Mouse (Mus musculus) embryonic fibroblast, embryonic 13.5 days (primary cell): ENCODE measurements around the gene Cdpf1.

Source experiments
- CTCF ChIP-seq: IDR thresholded peaks from 2 replicates; pipeline ENCODE4 v1.5.1; 2011; ENCODE audit warnings: mild to moderate bottlenecking, control low read depth, low read length, moderate library complexity, borderline replicate concordance; ENCODE audit not compliant: insufficient read depth
- POLR2A ChIP-seq: IDR thresholded peaks from 2 replicates; pipeline ENCODE4 v1.6.1; 2011; ENCODE audit warnings: low read depth, mild to moderate bottlenecking, control low read depth, low read length, moderate library complexity

GRCm38 (mm10) chr15:85810806-85811521 is 533 bp downstream of the Cdpf1 start:
- TF ChIP-seq CTCF (no peak), POLR2A (no peak)
